Comparison of ENCODE assay signal across 9 mouse cellular contexts in the genomic region with DNA sequence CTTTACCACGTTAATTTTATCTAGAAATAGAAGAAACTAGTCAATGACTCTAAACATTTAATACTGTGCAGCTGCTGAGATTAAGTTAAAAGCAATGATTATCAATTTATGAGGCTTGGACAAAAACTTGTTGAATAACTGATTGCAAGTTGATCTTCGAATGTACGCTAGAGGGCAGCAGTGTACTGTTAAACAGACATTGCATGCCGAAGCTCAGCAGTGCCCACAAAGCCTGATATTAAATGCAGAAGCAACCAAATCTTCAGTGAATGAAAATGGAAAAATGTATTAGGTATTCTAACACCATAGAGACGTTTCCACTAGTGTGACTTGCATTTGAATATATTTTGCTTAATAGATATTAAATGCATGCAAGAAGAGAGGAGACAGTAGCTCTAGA. TPM values are rescaled to one million over a fixed set of nuclear protein-coding genes. Genes with fewer than 3 reads are reported as not detected.
DNase-seq lines count a peak whose midpoint lies in the region; ATAC-seq and TF ChIP-seq lines count a peak whose summit lies in the region.
"Had no signal": no experiment of that assay in that cellular context is flagged by ENCODE, and none has a peak within 500 bp of the region (broad histone marks: within the 10 kb centered on the region; RNA-seq: fewer than 3 reads in every experiment).

No protein-coding gene starts in this region.

- intact Hi-C loops in heart, adult 2 months (cut with DNase I), result no loop called here

- no peaks in the 10 kb centered on the region for H3K79me2 ChIP-seq in heart, adult 2 months (replicated peaks; ENCODE audit: control insufficient read depth, insufficient read depth, low read length)

- TF ChIP-seq POLR2A in heart, adult 2 months (IDR thresholded peaks at IDR 0.05; ENCODE audit: insufficient read depth, low read depth, low read length), result no peak

- H3K9ac ChIP-seq in heart, adult 2 months (ENCODE audit: low read depth, low read length), result no peak overlapping the region
- no peak overlapping the region for H3K9ac ChIP-seq in midbrain, embryonic 11.5 days (ENCODE audit: low read length)

- DNase-seq in heart, adult 2 months, result no peak
- no peak for DNase-seq in heart, embryonic 10.5 days (ENCODE audit: low spot score)
- DNase-seq in cerebellum, adult 11 months, result peak; percentile 14
- peak; percentile 23 to 87 for DNase-seq in frontal cortex, adult 2 months (ENCODE audit: extremely low spot score in 1 of 2, low spot score in 1 of 2)
- peak; percentile 18 to 55 for DNase-seq in layer of hippocampus, adult 8-10 months (ENCODE audit: low spot score in 2 of 2)
- peak; percentile 96 for DNase-seq in midbrain, embryonic 11.5 days (ENCODE audit: low spot score, missing footprints)
- peak; percentile 68 for DNase-seq in telencephalon, adult 2 months (ENCODE audit: low read depth, low spot score)

- peak; percentile 55; the same call in 1 of the 2 replicates for ATAC-seq in midbrain, embryonic 11.5 days (ENCODE audit: low FRiP score)

- no peaks in the 10 kb centered on the region for H3K36me3 ChIP-seq in heart, adult 2 months (ENCODE audit: control insufficient read depth, insufficient read depth, low read length)
- H3K36me3 ChIP-seq in heart, embryonic 10.5 days, result no peaks in the 10 kb centered on the region
- H3K36me3 ChIP-seq in E14TG2a.4 (ENCODE audit: insufficient read depth, low read length), result no peaks in the 10 kb centered on the region
- no peaks in the 10 kb centered on the region for H3K36me3 ChIP-seq in midbrain, embryonic 11.5 days (ENCODE audit: control insufficient read depth, insufficient read depth, low read length)

- no peak overlapping the region for H3K27ac ChIP-seq in heart, adult 2 months
- H3K27ac ChIP-seq in heart, embryonic 10.5 days, result no peak overlapping the region
- H3K27ac ChIP-seq in midbrain, embryonic 11.5 days (ENCODE audit: low read depth, low read length), result no peak overlapping the region

- peaks cover 2% of the 10 kb centered on the region for H3K4me1 ChIP-seq in heart, adult 2 months (ENCODE audit: control insufficient read depth, insufficient read depth, low read length)
- H3K4me1 ChIP-seq in heart, embryonic 10.5 days, result no peaks in the 10 kb centered on the region
- no peaks in the 10 kb centered on the region for H3K4me1 ChIP-seq in E14TG2a.4 (replicated peaks; ENCODE audit: low read depth, low read length)
- H3K4me1 ChIP-seq in midbrain, embryonic 11.5 days (ENCODE audit: control insufficient read depth, insufficient read depth, low read length), result no peaks in the 10 kb centered on the region

- no peak for TF ChIP-seq EP300 in heart, adult 2 months (IDR thresholded peaks at IDR 0.05; ENCODE audit: insufficient read depth, low read depth, low read length)

- H3K27me3 ChIP-seq in heart, adult 2 months (ENCODE audit: control insufficient read depth, insufficient read depth, low read length), result no peaks in the 10 kb centered on the region
- H3K27me3 ChIP-seq in heart, embryonic 10.5 days (ENCODE audit: insufficient read depth, poor library complexity, severe bottlenecking), result no peaks in the 10 kb centered on the region
- H3K27me3 ChIP-seq in E14TG2a.4 (ENCODE audit: insufficient read depth, low read length), result no peaks in the 10 kb centered on the region
- no peaks in the 10 kb centered on the region for H3K27me3 ChIP-seq in midbrain, embryonic 11.5 days (ENCODE audit: control insufficient read depth, insufficient read depth, low read length)

- H3K9me3 ChIP-seq in heart, embryonic 10.5 days, result no peaks in the 10 kb centered on the region
- H3K9me3 ChIP-seq in E14TG2a.4 (ENCODE audit: low read length), result no peaks in the 10 kb centered on the region
- H3K9me3 ChIP-seq in midbrain, embryonic 11.5 days (ENCODE audit: control insufficient read depth, low read length), result no peaks in the 10 kb centered on the region

- 2% methylated on average over 5 of the region's 5 CpGs for WGBS in heart, adult 2 months
- WGBS in heart, embryonic 10.5 days, result 3% methylated on average over 5 of the region's 5 CpGs
- WGBS in midbrain, embryonic 11.5 days, result under 1% methylated on average over 5 of the region's 5 CpGs

- peak; percentile 86 for TF ChIP-seq CTCF in heart, adult 2 months (IDR thresholded peaks at IDR 0.05)
- TF ChIP-seq CTCF in E14TG2a.4 (conservative IDR thresholded peaks at IDR 0.05; ENCODE audit: low read length), result peak; percentile 50

- H3K4me2 ChIP-seq in midbrain, embryonic 11.5 days, result no peak overlapping the region

- no peak overlapping the region for H3K4me3 ChIP-seq in heart, adult 2 months
- no peak overlapping the region for H3K4me3 ChIP-seq in heart, embryonic 10.5 days
- no peak overlapping the region for H3K4me3 ChIP-seq in E14TG2a.4 (replicated peaks; ENCODE audit: low read length)
- H3K4me3 ChIP-seq in midbrain, embryonic 11.5 days (ENCODE audit: low read depth, low read length), result no peak overlapping the region

RNA-seq across cellular contexts. Expression of a gene that starts 12.3 kb away (rescaled TPM):
- not detected for total RNA-seq in heart, adult 2 months (2021)
- polyA plus RNA-seq in heart, adult 2 months (2012; rRNA removed), result 0.16 TPM in 1 of 2 replicates, not detected in the other
- polyA plus RNA-seq in heart, embryonic 10.5 days (2016; fragmentation: Nextera tagmentation; extraction: Ambion mirVana), result not detected in 2 replicates
- polyA plus RNA-seq in frontal cortex, adult 2 months (2012; rRNA removed), result not detected in 2 replicates
- not detected for total RNA-seq in layer of hippocampus, adult 8-10 months (2022)
- polyA plus RNA-seq in midbrain, embryonic 11.5 days (2014; fragmentation: Nextera tagmentation; extraction: Ambion mirVana), result not detected in 2 replicates
- polyA plus RNA-seq: liver, embryonic 16.5 days had no signal

RNA-seq across cellular contexts. Expression of a gene that starts 12.5 kb away (rescaled TPM):
- not detected for total RNA-seq in heart, adult 2 months (2021)
- not detected in 2 replicates for polyA plus RNA-seq in heart, adult 2 months (2012; rRNA removed)
- polyA plus RNA-seq in heart, embryonic 10.5 days (2016; fragmentation: Nextera tagmentation; extraction: Ambion mirVana), result not detected in 2 replicates
- not detected in 2 replicates for polyA plus RNA-seq in frontal cortex, adult 2 months (2012; rRNA removed)
- not detected for total RNA-seq in layer of hippocampus, adult 8-10 months (2022)
- polyA plus RNA-seq in midbrain, embryonic 11.5 days (2014; fragmentation: Nextera tagmentation; extraction: Ambion mirVana), result not detected in 2 replicates
- polyA plus RNA-seq: liver, embryonic 16.5 days had no signal

RNA-seq across cellular contexts. Expression of a gene that starts 33.9 kb away (rescaled TPM):
- not detected for total RNA-seq in heart, adult 2 months (2021)
- not detected in 2 replicates for polyA plus RNA-seq in heart, adult 2 months (2012; rRNA removed)
- not detected in 2 replicates for polyA plus RNA-seq in heart, embryonic 10.5 days (2016; fragmentation: Nextera tagmentation; extraction: Ambion mirVana)
- 0.08 TPM in 1 of 2 replicates, not detected in the other for polyA plus RNA-seq in frontal cortex, adult 2 months (2012; rRNA removed)
- total RNA-seq in layer of hippocampus, adult 8-10 months (2022), result not detected
- polyA plus RNA-seq in midbrain, embryonic 11.5 days (2014; fragmentation: Nextera tagmentation; extraction: Ambion mirVana), result not detected in 2 replicates
- polyA plus RNA-seq: liver, embryonic 16.5 days had no signal

Comparison
In these comparisons a context has a peak if more than half of its experiments do, and no peak if none do; other contexts are left out.
1. DNase-seq: peak in cerebellum, adult 11 months (single experiment), frontal cortex, adult 2 months (2 of 2), layer of hippocampus, adult 8-10 months (2 of 2), midbrain, embryonic 11.5 days (single experiment) and telencephalon, adult 2 months (single experiment); none in heart, adult 2 months (0 of 2) and heart, embryonic 10.5 days (single experiment).